Mouse (Mus musculus) embryonic facial prominence, embryonic 11.5 days (tissue): ENCODE measurements around the gene Cerk. TPM values are rescaled to one million over a fixed set of nuclear protein-coding genes. Genes with fewer than 3 reads are reported as not detected.
"Not testable (repeated sequence)": the region's sequence is repeated elsewhere in the genome, so short reads cannot be mapped to it uniquely, and the experiment has no call there.

Source experiments
- ATAC-seq: fragments of 200-750 bp; cut with Nextera tagmentation; replicated peaks from 2 replicates; pipeline ENCODE4 v1.8.0; 2017; ENCODE audit warnings: low read depth; ENCODE audit not compliant: insufficient number of reproducible peaks, low FRiP score, low TSS enrichment
- DNase-seq: peaks from one replicate; pipeline ENCODE4 v3.0.0-alpha.2; 2015; ENCODE audit warnings: low spot score
- H3K27ac ChIP-seq: fragments of 300-500 bp; sonication (generic); replicated peaks from 2 replicates; pipeline ENCODE4 v1.5.1; 2014; ENCODE audit warnings: mild to moderate bottlenecking, low read depth, low read length, control low read depth
- H3K27me3 ChIP-seq: fragments of 300-500 bp; sonication (generic); 2 replicates; pipeline ENCODE4 v1.6.1; 2014; ENCODE audit warnings: mild to moderate bottlenecking, low read length, moderate library complexity, mixed read lengths; ENCODE audit not compliant: control insufficient read depth, insufficient read depth
- H3K36me3 ChIP-seq: fragments of 300-500 bp; sonication (generic); replicated peaks from 2 replicates; pipeline ENCODE4 v1.6.1; 2014; ENCODE audit warnings: low read depth, mild to moderate bottlenecking, low read length, moderate library complexity, mixed read lengths; ENCODE audit not compliant: control insufficient read depth, insufficient read depth
- H3K4me1 ChIP-seq: fragments of 300-500 bp; sonication (generic); 2 replicates; pipeline ENCODE4 v1.6.1; 2014; ENCODE audit warnings: low read length, mixed read lengths; ENCODE audit not compliant: control insufficient read depth, insufficient read depth
- H3K4me2 ChIP-seq: fragments of 300-500 bp; sonication (generic); 2 replicates; pipeline ENCODE4 v1.6.1; 2014; ENCODE audit warnings: low read depth, mild to moderate bottlenecking, control low read depth, low read length, moderate library complexity
- H3K4me3 ChIP-seq: fragments of 300-500 bp; sonication (generic); 2 replicates; pipeline ENCODE4 v1.5.1; 2014; ENCODE audit warnings: low read depth, low read length, control low read depth
- H3K9ac ChIP-seq: fragments of 300-500 bp; sonication (generic); replicated peaks from 2 replicates; pipeline ENCODE4 v1.6.1; 2014; ENCODE audit warnings: mild to moderate bottlenecking, control low read depth, low read length
- H3K9me3 ChIP-seq: fragments of 300-500 bp; sonication (generic); replicated peaks from 2 replicates; pipeline ENCODE4 v1.6.1; 2016; ENCODE audit warnings: mild to moderate bottlenecking, low read length, inconsistent platforms, mixed read lengths; ENCODE audit not compliant: control insufficient read depth
- WGBS: fragments of 180-500 bp; shearing (Covaris S2); extraction: QIAGEN DNeasy Blood & Tissue Kit; methylation state at CpG from one replicate; pipeline ENCODE4 v1.1.7; 2014; 5-methylcytosine and 5-hydroxymethylcytosine counted together
- polyA plus RNA-seq: library from polyadenylated mRNA; unstranded; fragments of >200 nt; fragmentation: Nextera tagmentation; extraction: Ambion mirVana; gene quantifications from 2 replicates; pipeline ENCODE4 v1.2.1, GENCODE M21; 2014

The Cerk gene
- polyA plus RNA-seq, 1 experiment from 2014 or later, result 16.3 TPM

GRCm38 (mm10) chr15:86184851-86185688 lies 871 bp downstream of the Cerk start:
- peak overlapping the region; percentile 81 for H3K27ac ChIP-seq
- no peaks in the 10 kb centered on the region for H3K27me3 ChIP-seq
- peaks cover 5% of the 10 kb centered on the region; the same call in 1 of the 2 replicates for H3K4me1 ChIP-seq
- H3K36me3 ChIP-seq, result no peaks in the 10 kb centered on the region
- DNase-seq, result peak; percentile 62
- ATAC-seq, result peak; percentile 27; the same call in 1 of the 2 replicates
- WGBS, result under 1% methylated on average over 68 of the region's 70 CpGs
- peak overlapping the region; percentile 92 for H3K9ac ChIP-seq
- no peaks in the 10 kb centered on the region for H3K9me3 ChIP-seq
- H3K4me2 ChIP-seq, result peak overlapping the region; percentile 80
- peak overlapping the region; percentile 87 for H3K4me3 ChIP-seq

GRCm38 (mm10) chr15:86184071-86184470 lies 1.9 kb downstream of the Cerk start:
- ATAC-seq, result no peak
- Histone ChIP-seq H3K4me2 (peak overlapping the region; percentile 13; the same call in 1 of the 2 replicates), H3K27ac (no peak overlapping the region), H3K4me3 (no peak overlapping the region; the same call in 1 of the 2 replicates), H3K9me3 (no peaks in the 10 kb centered on the region), H3K27me3 (no peaks in the 10 kb centered on the region), H3K36me3 (no peaks in the 10 kb centered on the region), H3K9ac (no peak overlapping the region), H3K4me1 (peaks cover 2% of the 10 kb centered on the region; the same call in 1 of the 2 replicates)
- 64% methylated on average over 5 of the region's 5 CpGs for WGBS
- DNase-seq, result peak; percentile 9

- ATAC-seq, result no peak
- no peaks in the 10 kb centered on the region for H3K36me3 ChIP-seq
- H3K27me3 ChIP-seq, result no peaks in the 10 kb centered on the region
- no peak for DNase-seq
- no peaks in the 10 kb centered on the region for H3K9me3 ChIP-seq
- H3K4me3 ChIP-seq, result no peak overlapping the region
- H3K4me1 ChIP-seq, result no peaks in the 10 kb centered on the region
- H3K4me2 ChIP-seq, result no peak overlapping the region
- H3K9ac ChIP-seq, result no peak overlapping the region
- H3K27ac ChIP-seq, result no peak overlapping the region
- WGBS, result 93% methylated on average over 8 of the region's 8 CpGs
Measured at GRCm38 (mm10) chr15:86183484-86183883, 2.5 kb downstream of the Cerk start.

GRCm38 (mm10) chr15:86182646-86183045 lies 3.3 kb downstream of the Cerk start:
- Histone ChIP-seq H3K9ac (no peak overlapping the region), H3K27me3 (no peaks in the 10 kb centered on the region), H3K4me2 (no peak overlapping the region), H3K4me3 (no peak overlapping the region), H3K27ac (no peak overlapping the region), H3K36me3 (no peaks in the 10 kb centered on the region), H3K4me1 (no peaks in the 10 kb centered on the region), H3K9me3 (no peaks in the 10 kb centered on the region)
- ATAC-seq (no peak), DNase-seq (no peak)
- WGBS, result 65% methylated on average over 13 of the region's 13 CpGs

- WGBS, result 44% methylated on average over 11 of the region's 11 CpGs
- no peaks in the 10 kb centered on the region for H3K36me3 ChIP-seq
- H3K9ac ChIP-seq, result no peak overlapping the region
- no peak overlapping the region for H3K27ac ChIP-seq
- no peaks in the 10 kb centered on the region for H3K9me3 ChIP-seq
- no peak overlapping the region for H3K4me3 ChIP-seq
- no peak overlapping the region for H3K4me2 ChIP-seq
- DNase-seq, result no peak
- no peak for ATAC-seq
- H3K4me1 ChIP-seq, result no peaks in the 10 kb centered on the region
- H3K27me3 ChIP-seq, result no peaks in the 10 kb centered on the region
Measured at GRCm38 (mm10) chr15:86181941-86182439, 4.0 kb downstream of the Cerk start.

- H3K4me1 ChIP-seq, H3K4me3 ChIP-seq, H3K4me2 ChIP-seq, H3K27ac ChIP-seq, H3K9ac ChIP-seq, ATAC-seq, H3K36me3 ChIP-seq, H3K9me3 ChIP-seq, H3K27me3 ChIP-seq, DNase-seq: not testable (repeated sequence)
- 89% methylated on average over 3 of the region's 3 CpGs for WGBS
Measured at GRCm38 (mm10) chr15:86181321-86181720, 4.6 kb downstream of the Cerk start.

GRCm38 (mm10) chr15:86180427-86180826 lies 5.5 kb downstream of the Cerk start:
- no peak overlapping the region for H3K4me3 ChIP-seq
- H3K4me1 ChIP-seq, result no peaks in the 10 kb centered on the region
- no peak overlapping the region for H3K9ac ChIP-seq
- no peak overlapping the region for H3K4me2 ChIP-seq
- no peak for DNase-seq
- WGBS, result 75% methylated on average over 4 of the region's 4 CpGs
- no peaks in the 10 kb centered on the region for H3K36me3 ChIP-seq
- H3K27ac ChIP-seq, result no peak overlapping the region
- H3K9me3 ChIP-seq, result no peaks in the 10 kb centered on the region
- no peak for ATAC-seq
- H3K27me3 ChIP-seq, result no peaks in the 10 kb centered on the region

GRCm38 (mm10) chr15:86178594-86178993 lies 7.3 kb downstream of the Cerk start:
- H3K4me3 ChIP-seq, result no peak overlapping the region
- no peak overlapping the region for H3K4me2 ChIP-seq
- DNase-seq (no peak), ATAC-seq (no peak)
- H3K9ac ChIP-seq, result no peak overlapping the region
- H3K27me3 ChIP-seq, result no peaks in the 10 kb centered on the region
- H3K4me1 ChIP-seq, result peaks cover under 1% of the 10 kb centered on the region; the same call in 1 of the 2 replicates
- no peaks in the 10 kb centered on the region for H3K36me3 ChIP-seq
- 85% methylated on average over 6 of the region's 6 CpGs for WGBS
- H3K27ac ChIP-seq, result no peak overlapping the region
- H3K9me3 ChIP-seq, result no peaks in the 10 kb centered on the region
